Mouse (Mus musculus) myocyte (in vitro differentiated cells): ENCODE results near the gene Rgcc.

Experiments
- MYOG ChIP-seq, 3 experiments: IDR thresholded peaks; one replicate each; pipeline ENCODE4 v1.6.1; 2011; ENCODE audit warnings: control low read depth in 2 of 3, low read depth in 2 of 3, mild to moderate bottlenecking in 2 of 3; ENCODE audit not compliant: insufficient read length in 2 of 3, control insufficient read depth in 1 of 3, insufficient read depth in 1 of 3
- POLR2A ChIP-seq: IDR thresholded peaks from one replicate; pipeline ENCODE4 v1.6.1; 2011; ENCODE audit warnings: low read depth, mild to moderate bottlenecking, control low read depth, moderate library complexity; ENCODE audit not compliant: insufficient read length
- REST ChIP-seq: IDR thresholded peaks from one replicate; pipeline ENCODE4 v1.6.1; 2011; ENCODE audit warnings: mild to moderate bottlenecking, control low read depth, moderate library complexity; ENCODE audit not compliant: insufficient read depth, insufficient read length
- TCF12 ChIP-seq: IDR thresholded peaks from one replicate; pipeline ENCODE4 v1.6.1; 2011; ENCODE audit warnings: mild to moderate bottlenecking, control low read depth; ENCODE audit not compliant: poor library complexity, insufficient read depth, severe bottlenecking
- USF1 ChIP-seq: IDR thresholded peaks from one replicate; pipeline ENCODE4 v1.6.1; 2011; ENCODE audit warnings: low read depth, mild to moderate bottlenecking, control low read depth, moderate library complexity

DNA sequence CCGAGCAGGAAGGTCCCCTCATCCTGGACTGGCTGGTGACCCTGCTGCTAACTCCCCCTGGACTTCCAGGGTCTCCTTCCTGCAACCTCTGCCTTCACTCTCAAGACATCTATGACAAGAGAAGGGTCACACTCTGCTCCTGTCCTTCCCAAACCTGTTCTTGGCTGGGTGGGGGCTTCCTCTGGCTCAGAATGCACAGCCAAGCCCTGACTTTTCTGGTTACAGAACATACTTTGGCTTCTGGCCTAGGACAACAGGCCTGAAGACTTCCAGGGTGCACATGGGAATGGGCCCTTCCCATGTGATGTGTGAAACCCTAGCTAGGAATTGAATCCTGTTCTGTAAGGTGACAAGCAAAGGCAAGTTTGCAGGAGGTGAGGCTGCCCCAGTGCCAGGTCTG is 22.0 kb downstream of the Rgcc start:
- TF ChIP-seq POLR2A (no peak), MYOG (IDR thresholded peaks at IDR 0.05; ENCODE audit: control insufficient read depth in 1 of 3, insufficient read depth in 1 of 3, insufficient read length in 2 of 3, low read depth in 2 of 3) (no peak), TCF12 (no peak), USF1 (no peak), REST (no peak)
